Mouse (Mus musculus): ENCODE measurements at regions not wholly inside any gene's neighbourhood (a gene's known extent, or its start where the extent isn't known, plus 50 kb on each side); places are given as distances from the start of the nearest gene placed in this dataset.
"Not testable (repeated sequence)": the region's sequence is repeated elsewhere in the genome, so short reads cannot be mapped to it uniquely, and the experiment has no call there.

- no peak for DNase-seq (ENCODE audit: low spot score)
These were observed 321.0 kb downstream of the Tm4sf1 start for GRCm38 (mm10) chr3:56980593-56981304.

DNA sequence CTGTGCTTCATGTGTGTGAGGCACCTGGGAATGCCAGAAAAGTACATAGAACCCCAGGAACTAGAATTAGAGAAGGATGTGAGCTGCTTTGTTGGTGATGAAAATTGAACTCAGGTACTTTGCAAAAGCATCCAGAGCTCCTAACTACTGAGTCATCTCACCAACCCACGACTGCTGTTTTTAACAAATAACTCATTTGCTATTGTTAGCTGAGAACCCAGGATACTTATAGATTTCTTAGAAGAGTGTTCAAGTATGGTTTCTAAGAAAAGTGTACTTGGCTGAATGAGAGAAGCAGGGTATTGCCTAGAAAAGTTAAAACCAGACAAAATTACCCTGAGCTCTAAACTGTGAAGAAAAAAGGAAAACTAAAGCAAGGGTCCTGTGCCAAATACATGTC lies 335.8 kb downstream of the Tm4sf1 start:
- DNase-seq (ENCODE audit: low spot score) = no peak

GRCm38 (mm10) chr3:56965444-56965843 lies 336.3 kb downstream of the Tm4sf1 start:
- DNase-seq (ENCODE audit: low spot score) = no peak

DNA sequence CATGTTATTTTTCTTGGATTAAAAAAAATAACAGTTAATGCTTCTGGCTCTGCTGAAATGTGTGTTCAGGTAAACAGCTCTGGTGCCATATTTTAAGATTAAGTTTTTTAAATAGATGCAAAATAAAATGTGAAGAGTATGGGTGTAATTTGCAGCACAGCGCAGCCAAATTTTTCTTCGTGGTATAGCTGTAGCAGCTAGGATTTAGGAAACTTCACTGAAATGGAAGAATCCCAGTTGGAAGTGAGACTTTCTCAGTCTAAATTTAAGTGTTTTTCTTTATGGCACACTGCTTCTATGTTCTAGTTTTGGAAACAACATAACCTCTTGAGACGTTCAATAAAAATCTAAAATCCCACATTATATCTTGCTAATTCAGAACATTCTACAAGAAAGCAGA lies 337.6 kb downstream of the Tm4sf1 start:
- DNase-seq (ENCODE audit: low spot score) = no peak

DNA sequence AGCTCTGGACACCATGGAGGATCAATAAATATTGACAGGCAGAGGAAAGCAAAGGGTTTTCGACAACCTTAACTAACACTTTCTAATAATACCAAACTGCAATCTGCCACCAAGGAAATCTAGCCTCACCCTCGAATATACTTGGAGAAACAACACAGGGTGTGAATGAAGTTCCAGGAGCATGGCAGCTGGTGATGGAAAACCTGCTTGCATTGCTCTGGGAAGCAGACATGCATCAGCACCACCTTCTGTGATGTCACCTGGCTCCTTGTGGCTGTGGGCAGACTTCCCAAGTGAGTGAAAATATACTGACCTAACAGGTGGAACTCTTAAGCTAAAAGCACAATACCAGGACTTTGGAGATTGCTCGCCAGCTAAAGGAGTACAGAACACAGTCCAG lies 338.5 kb downstream of the Tm4sf1 start:
- no peak for DNase-seq (ENCODE audit: low spot score)

- no peak for DNase-seq (ENCODE audit: low spot score)
These were observed 339.4 kb downstream of the Tm4sf1 start for GRCm38 (mm10) chr3:56962248-56963013.

- DNase-seq (ENCODE audit: low spot score) = no peak
These were observed 344.8 kb downstream of the Tm4sf1 start for GRCm38 (mm10) chr3:56956978-56957377.

DNA sequence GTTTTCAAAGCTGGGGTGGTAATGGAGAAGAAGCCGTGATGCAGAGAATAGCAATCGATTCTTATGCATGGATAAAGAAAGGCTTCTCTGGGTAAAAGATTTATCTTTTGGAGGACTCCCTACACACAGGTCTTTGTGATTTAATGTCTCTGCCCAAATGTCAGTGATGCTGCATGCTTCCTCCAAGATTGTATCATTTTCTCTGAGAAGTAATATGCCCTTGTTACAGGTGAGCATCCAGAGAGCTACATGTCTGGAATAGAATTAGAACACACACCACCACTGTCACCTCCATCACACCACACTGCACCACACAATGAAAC lies 346.0 kb downstream of the Tm4sf1 start:
- DNase-seq (ENCODE audit: low spot score) = no peak

DNA sequence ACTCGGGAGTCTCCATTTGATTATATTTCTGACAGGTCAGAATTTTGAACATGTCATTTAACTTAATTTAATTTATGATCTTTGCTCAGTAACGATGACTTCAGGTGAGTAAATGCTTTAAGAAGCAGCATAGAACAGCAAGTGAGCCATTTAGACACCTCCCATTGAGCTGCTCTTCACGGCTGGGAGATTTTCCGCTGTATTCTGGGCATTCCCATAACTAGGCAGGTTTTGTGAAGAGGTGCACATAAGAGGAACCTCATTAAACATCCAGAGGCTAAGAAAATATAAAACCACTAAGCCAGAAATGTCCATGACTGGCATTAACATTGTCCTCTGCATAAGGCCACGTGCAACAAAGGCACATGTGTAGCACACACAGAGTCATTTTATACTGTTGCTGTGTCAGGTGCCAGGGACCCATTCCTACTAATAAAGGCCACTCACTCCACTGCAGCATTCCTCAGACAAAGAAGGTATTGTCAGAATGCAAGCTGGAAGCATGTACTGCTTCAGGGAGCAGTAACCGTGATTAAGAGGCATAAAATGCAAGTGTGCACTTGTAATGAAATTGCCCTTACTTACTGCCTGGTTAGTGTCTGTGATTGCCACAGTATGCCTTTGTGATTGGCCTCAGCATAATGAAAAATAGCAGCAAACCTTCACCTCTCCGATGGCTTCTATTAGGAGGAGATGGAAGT lies 346.5 kb downstream of the Tm4sf1 start:
- DNase-seq (ENCODE audit: low spot score) = no peak

DNA sequence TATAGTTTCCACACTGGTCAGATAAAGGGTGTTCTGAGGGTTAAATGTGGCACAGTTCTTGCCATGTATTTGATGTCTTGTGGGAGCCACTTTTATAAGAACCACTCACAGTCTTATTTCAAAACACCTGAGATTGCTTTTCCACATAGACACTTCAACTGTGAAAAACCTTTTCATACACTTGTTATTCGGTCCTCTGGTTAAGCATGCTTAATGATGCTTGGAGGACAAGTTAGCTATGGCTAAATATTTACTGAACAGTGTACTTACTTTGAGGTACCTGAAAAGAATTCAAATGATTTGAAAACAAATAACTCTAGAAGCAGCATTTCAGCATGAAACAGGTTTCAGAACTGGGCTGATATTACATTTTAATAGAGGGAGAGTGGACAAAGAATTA lies 359.2 kb downstream of the Tm4sf1 start:
- DNase-seq (ENCODE audit: low spot score) = not testable (repeated sequence)

DNA sequence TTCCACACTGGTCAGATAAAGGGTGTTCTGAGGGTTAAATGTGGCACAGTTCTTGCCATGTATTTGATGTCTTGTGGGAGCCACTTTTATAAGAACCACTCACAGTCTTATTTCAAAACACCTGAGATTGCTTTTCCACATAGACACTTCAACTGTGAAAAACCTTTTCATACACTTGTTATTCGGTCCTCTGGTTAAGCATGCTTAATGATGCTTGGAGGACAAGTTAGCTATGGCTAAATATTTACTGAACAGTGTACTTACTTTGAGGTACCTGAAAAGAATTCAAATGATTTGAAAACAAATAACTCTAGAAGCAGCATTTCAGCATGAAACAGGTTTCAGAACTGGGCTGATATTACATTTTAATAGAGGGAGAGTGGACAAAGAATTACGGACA lies 372.8 kb downstream of the Tm4sf1 start:
- DNase-seq (ENCODE audit: low spot score) = not testable (repeated sequence)

GRCm38 (mm10) chr3:56898491-56898890 lies 403.3 kb downstream of the Tm4sf1 start:
- no peak for DNase-seq (ENCODE audit: low spot score)

- DNase-seq (ENCODE audit: low spot score) = no peak
These were observed 424.7 kb downstream of the Tm4sf1 start for GRCm38 (mm10) chr3:56877062-56877461.

DNA sequence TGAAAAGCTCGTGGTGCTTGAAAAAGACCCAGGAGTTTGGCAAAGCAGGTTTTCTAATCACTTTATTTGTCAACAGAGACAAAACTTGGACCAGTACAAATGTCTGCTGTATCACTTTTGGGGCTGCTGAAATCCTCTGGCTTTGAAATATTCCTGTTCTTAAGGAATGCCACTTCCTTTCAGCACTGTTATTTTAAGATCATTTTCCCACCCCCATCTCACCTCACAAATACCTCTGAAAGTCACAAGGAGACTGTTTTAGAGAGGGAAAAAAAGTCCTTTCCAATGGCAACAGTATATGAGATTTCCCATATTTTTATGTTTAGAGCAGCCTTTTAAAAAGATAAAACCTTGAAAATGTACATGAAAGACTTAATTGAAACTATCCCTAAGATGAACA lies 438.2 kb downstream of the Tm4sf1 start:
- DNase-seq (ENCODE audit: low spot score) = no peak

- no peak for DNase-seq (ENCODE audit: low spot score)
These were observed 441.9 kb downstream of the Tm4sf1 start for GRCm38 (mm10) chr3:56859841-56860240.

GRCm38 (mm10) chr3:56845462-56845770 lies 456.4 kb downstream of the Tm4sf1 start:
- no peak for DNase-seq (ENCODE audit: low spot score)

GRCm38 (mm10) chr3:56844681-56845461 lies 456.9 kb downstream of the Tm4sf1 start:
- no peak for DNase-seq (ENCODE audit: low spot score)

DNA sequence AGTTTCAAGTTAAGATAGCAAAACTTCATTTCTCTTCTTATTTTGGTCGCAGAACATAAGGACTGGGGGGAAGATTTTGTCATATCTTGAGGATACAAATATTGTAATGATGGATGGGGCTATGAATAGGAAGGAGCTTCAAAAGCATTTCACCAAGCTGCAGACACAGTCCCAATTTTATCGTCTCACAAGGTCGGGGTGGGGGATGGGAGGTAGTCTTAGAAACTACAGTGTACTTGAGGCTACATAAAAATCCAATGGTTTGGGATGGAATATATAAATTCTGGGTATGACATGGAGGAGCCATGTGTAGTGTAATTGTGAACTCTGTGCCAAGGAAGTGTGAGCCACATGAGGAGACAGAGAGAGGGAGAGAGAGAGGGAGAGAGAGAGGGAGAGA lies 464.6 kb downstream of the Tm4sf1 start:
- DNase-seq (ENCODE audit: low spot score) = no peak

GRCm38 (mm10) chr3:56830315-56831097 lies 471.3 kb downstream of the Tm4sf1 start:
- no peak for DNase-seq (ENCODE audit: low spot score)

DNA sequence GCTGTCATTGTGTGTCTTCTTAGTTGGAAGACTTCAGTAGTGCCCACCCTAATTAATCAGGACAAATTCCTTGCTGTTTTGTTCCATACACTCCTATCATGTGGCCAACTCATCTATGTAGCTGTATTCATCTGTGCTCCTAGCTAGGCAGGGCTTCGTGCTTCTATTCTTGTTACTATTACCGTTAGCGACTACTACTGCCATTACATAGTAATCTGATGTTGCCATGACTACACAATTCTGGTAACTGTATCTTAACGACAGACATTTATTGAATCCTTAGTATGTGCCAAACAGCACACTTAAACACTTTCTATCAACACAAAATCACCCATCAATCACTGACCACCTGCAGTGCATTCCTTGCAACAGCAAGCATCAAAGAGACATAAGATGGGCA lies 477.6 kb downstream of the Tm4sf1 start:
- no peak for DNase-seq (ENCODE audit: low spot score)

DNA sequence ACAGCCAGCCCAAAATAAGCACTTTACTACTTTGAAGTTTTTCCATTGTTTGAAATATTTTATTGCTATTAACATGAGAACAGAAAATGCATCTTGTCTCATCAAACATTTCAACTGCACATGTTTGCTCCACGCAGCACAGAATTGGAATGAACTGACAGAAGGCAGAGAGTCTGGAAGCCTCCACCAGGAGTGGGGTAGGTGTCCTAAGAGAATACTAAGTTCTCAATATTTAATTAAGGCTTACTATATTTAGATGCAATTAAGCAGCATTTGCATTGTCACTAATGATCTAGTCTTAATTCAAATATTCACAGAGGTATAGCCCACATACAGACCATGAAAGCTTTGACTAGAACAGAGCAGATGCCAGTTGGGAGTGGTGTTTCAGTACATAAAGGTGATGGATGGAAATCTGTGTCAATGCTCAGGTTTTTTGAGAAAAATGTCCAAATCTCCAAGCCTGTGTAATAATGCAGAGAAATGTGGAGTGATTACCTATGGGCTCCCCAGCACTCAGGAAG lies 491.2 kb downstream of the Tm4sf1 start:
- no peak for DNase-seq (ENCODE audit: low spot score)

DNA sequence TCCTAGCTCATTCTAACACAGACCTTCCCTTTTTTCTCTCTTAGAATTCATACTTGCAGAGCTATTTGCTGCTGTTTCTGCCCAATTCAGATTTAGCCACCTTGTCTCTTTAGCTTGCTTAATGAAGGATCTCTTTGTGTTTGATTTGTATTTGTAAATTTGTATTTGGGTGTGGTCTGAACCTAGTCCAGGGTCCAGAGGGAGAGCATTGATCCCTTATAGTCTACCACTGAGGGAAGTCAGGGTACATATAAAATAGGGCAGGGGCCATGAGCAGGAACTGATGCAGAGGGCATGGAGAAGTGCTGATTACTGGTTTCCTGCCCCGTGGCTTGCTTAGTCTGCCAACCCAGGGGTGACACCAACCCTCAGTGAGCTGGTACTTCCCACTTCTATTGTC lies 508.7 kb downstream of the Tm4sf1 start:
- no peak for DNase-seq (ENCODE audit: low spot score)
